Mouse (Mus musculus) kidney, postnatal 14 days (tissue): Measurements from ENCODE around the gene Syt7.

Experiments
- DNase-seq: peaks from one replicate; pipeline ENCODE4 v3.0.0; 2022; ENCODE audit warnings: mixed read lengths

Syt7 gene

GRCm38 (mm10) chr19:10425484-10426270 is 36.8 kb downstream of the Syt7 start:
- DNase-seq = no peak

- no peak for DNase-seq
Observed at GRCm38 (mm10) chr19:10426312-10426711, 37.4 kb downstream of the Syt7 start.

GRCm38 (mm10) chr19:10426793-10427192 is 37.9 kb downstream of the Syt7 start:
- DNase-seq = no peak

- peak; percentile 41 for DNase-seq
Observed at GRCm38 (mm10) chr19:10427431-10427830, 38.5 kb downstream of the Syt7 start.

- no peak for DNase-seq
Observed at GRCm38 (mm10) chr19:10429371-10429770, 40.5 kb downstream of the Syt7 start.

- no peak for DNase-seq
Observed at GRCm38 (mm10) chr19:10431410-10431809, 42.5 kb downstream of the Syt7 start.

GRCm38 (mm10) chr19:10431841-10432240 is 43.0 kb downstream of the Syt7 start:
- DNase-seq = no peak

GRCm38 (mm10) chr19:10433225-10433624 is 44.3 kb downstream of the Syt7 start:
- DNase-seq = no peak

- DNase-seq = no peak
Observed at GRCm38 (mm10) chr19:10433879-10434540, 45.1 kb downstream of the Syt7 start.

- DNase-seq = no peak
Observed at GRCm38 (mm10) chr19:10434927-10435326, 46.0 kb downstream of the Syt7 start.

GRCm38 (mm10) chr19:10435908-10436307 is 47.0 kb downstream of the Syt7 start:
- DNase-seq = peak; percentile 77

- no peak for DNase-seq
Observed at GRCm38 (mm10) chr19:10436726-10437125, 47.8 kb downstream of the Syt7 start.

- no peak for DNase-seq
Observed at GRCm38 (mm10) chr19:10437521-10437920, 48.6 kb downstream of the Syt7 start.

GRCm38 (mm10) chr19:10444685-10445369 is 55.9 kb downstream of the Syt7 start:
- no peak for DNase-seq

- no peak for DNase-seq
Observed at GRCm38 (mm10) chr19:10448275-10448674, 59.4 kb downstream of the Syt7 start.

- DNase-seq = no peak
Observed at GRCm38 (mm10) chr19:10449190-10449589, 60.3 kb downstream of the Syt7 start.

GRCm38 (mm10) chr19:10449708-10450107 is 60.8 kb downstream of the Syt7 start:
- peak; percentile 82 for DNase-seq

- peak; percentile 16 for DNase-seq
Observed at GRCm38 (mm10) chr19:10454718-10455436, 66.0 kb downstream of the Syt7 start.

- no peak for DNase-seq
Observed at GRCm38 (mm10) chr19:10455437-10455806, 66.5 kb downstream of the Syt7 start.

- DNase-seq = peak; percentile 71
Observed at GRCm38 (mm10) chr19:10456752-10457483, 68.0 kb downstream of the Syt7 start, which contains the start of gene Lrrc10b. Gene Lrrc10b, minus strand, starts transcription at chr19:10457473.

GRCm38 (mm10) chr19:10457484-10457800 is 68.6 kb downstream of the Syt7 start:
- DNase-seq = peak; percentile 84

GRCm38 (mm10) chr19:10458096-10458495 is 69.2 kb downstream of the Syt7 start:
- peak; percentile 56 for DNase-seq
